Mouse (Mus musculus): ENCODE data around the gene Gimap7.
"Not testable (repeated sequence)": the region's sequence is repeated elsewhere in the genome, so short reads cannot be mapped to it uniquely, and the experiment has no call there.

Gimap7 gene

GRCm38 (mm10) chr6:48718455-48718854 is at the start of gene Gimap7, which contains the start of gene Gm28053:
Gimap7 (plus strand) TSS chr6:48718621.
Gm28053 (plus strand) TSS chr6:48718607.
- ATAC-seq (ENCODE audit: insufficient number of reproducible peaks, low FRiP score, low TSS enrichment): no peak

- ATAC-seq (ENCODE audit: insufficient number of reproducible peaks, low FRiP score, low TSS enrichment): no peak
These were observed 48.9 kb upstream of the Gimap7 start for GRCm38 (mm10) chr6:48669446-48669969.

DNA sequence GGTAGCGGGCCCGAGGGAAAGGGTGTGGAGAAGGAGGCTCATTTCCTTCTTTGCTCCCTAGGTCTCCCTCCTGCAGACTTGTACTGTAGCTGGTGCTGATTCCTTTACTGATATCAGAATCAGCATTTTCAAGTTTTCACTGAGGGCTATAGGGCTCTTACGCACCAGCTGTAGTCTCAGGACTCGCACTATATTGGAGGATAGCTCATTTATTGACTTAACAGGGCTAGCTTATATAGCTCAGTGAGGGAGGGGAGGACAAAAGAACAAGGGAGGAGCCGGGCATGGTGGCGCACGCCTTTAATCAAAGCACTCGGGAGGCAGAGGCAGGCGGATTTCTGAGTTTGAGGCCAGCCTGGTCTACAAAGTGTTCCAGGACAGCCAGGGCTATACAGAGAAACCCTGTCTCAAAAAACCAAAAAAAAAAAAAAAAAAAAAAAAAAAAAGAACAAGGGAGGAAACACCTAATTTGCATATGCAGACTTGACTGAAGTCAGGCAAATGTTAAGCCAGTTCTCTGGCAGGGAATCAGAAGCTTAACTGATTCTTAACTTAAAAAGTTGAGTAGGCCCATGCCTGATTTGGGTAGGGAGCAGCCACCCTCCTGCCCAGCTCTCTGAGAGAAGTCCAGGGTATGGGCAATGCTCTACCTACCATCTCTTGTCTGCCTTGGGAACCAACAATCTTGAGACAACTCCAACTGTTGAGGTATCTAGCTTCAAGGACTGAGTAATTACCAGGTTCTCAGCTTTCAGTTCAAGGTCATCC is 43.9 kb upstream of the Gimap7 start:
- ATAC-seq (ENCODE audit: insufficient number of reproducible peaks, low FRiP score, low TSS enrichment): no peak

DNA sequence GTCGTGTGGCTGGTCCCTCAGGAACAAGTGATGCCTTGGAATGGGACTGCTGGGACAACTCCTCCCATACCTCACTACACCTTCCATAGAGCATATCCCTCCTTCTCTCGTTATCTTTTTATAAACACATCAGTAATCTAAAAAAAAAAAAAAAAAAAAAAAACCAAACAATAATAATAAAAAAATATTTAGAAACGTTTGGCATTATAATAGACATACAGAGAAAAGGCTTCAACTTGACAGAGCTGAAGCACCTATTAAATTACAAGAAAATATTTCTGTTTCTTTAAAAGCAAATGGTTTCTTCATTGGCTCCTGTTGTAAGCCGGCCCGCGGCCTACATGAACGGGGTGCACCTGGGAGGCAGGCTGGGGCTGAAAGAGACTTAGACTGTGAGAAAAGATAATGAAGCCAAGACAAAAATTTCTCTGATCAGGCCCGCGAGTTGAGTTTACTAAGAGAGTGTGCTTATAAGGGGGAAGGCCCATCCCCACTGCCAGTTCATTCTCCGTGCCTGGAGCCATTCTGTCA is 43.0 kb upstream of the Gimap7 start:
- no peak for ATAC-seq (ENCODE audit: insufficient number of reproducible peaks, low FRiP score, low TSS enrichment)

DNA sequence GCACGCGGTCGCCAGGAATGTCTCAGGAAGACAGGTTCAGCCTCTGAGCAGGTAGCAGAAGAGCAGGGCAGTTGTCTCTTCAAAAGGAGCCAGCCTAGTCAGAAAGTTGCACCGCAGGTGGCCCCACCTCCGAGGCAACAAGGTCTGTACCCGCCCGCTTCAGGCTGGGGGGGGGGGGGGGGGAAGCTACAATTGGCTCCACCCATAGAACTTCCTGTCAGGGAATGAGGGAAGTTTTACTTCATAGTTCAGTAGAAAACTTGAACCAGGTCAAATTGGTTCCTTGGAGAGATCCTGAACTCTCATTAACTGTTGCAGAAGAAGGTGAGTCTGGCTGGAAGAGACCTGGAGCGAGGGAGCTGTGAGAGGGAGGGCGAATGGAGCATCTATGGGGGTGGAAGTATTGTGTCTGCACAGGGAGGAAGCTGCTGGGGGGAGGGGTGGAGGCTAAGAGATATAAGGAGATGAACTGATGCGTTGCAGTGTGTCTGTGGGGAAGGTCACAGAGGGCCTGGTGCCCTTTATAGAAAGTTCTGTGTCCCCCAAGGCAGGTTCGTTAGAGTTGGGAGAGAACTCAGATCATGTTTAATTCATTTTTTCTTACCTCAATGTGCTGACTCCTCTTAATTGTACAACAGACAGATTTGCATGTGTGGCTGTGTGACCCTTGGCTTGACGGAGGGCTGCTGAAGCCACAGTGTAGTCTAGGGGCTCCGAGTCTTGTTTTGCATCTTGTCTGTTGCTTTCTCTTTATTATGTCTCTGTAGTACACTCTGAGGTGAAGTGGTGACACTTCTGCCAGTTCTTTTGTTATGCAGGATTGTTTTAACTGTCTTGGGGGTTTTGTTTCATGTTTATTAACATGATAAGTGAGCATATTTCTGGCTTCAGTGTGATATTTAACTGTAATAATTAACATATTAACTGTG is 42.2 kb upstream of the Gimap7 start, which contains the start of gene Gimap9:
Gene Gimap9, plus strand, starts transcription at position 199 of the 929 bp plus-strand sequence.
- ATAC-seq (ENCODE audit: insufficient number of reproducible peaks, low FRiP score, low TSS enrichment): no peak

DNA sequence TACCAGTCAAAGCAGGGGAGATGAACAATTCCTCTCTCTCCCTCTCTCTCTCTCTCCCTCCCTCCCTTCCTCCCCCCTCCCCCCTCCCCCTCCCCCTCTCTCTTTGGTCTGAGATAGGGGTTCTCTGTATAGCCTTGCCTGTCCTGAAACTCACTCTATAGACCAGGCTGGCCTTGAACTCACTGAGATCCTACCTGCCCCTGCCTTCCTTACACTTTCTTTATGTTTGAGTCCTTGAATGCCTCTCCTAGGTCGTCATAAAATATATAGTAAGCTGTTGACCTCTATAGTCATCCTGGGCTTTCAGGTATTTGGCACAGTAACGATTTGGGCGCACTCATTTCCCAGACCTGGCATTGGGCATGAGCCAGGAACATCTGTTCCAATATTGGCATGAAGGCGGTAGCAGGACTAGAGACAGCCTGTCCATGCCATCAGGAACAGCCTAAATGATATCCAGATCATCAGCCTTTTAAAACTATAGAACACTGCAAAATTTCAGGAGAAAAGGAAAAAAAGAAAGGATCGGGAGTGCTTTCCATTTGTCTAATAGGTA is 41.5 kb upstream of the Gimap7 start:
- no peak for ATAC-seq (ENCODE audit: insufficient number of reproducible peaks, low FRiP score, low TSS enrichment)

- no peak for ATAC-seq (ENCODE audit: insufficient number of reproducible peaks, low FRiP score, low TSS enrichment)
These were observed 40.7 kb upstream of the Gimap7 start for GRCm38 (mm10) chr6:48677492-48678345.

DNA sequence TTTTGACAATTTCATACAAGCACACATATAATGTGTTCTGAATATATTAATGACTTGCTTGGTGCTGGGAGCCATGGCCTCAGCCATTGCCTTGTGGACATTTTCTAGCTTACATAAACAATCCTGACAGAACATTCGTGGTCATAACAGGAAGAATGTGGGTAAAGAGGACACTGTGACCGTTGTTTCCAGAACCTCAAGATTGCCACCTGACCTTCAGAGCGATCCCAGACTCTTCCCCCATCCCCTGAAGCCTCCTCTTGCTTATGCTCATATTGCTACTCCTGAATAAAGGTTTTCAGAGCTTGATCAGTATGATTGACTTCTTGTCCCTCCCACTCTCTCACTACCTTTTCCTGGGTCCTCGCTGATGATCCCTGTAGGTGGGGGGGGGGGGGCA is 40.0 kb upstream of the Gimap7 start:
- no peak for ATAC-seq (ENCODE audit: insufficient number of reproducible peaks, low FRiP score, low TSS enrichment)

- no peak for ATAC-seq (ENCODE audit: insufficient number of reproducible peaks, low FRiP score, low TSS enrichment)
These were observed 38.7 kb upstream of the Gimap7 start for GRCm38 (mm10) chr6:48679701-48680100.

GRCm38 (mm10) chr6:48680421-48680820 is 38.0 kb upstream of the Gimap7 start:
- no peak for ATAC-seq (ENCODE audit: insufficient number of reproducible peaks, low FRiP score, low TSS enrichment)

DNA sequence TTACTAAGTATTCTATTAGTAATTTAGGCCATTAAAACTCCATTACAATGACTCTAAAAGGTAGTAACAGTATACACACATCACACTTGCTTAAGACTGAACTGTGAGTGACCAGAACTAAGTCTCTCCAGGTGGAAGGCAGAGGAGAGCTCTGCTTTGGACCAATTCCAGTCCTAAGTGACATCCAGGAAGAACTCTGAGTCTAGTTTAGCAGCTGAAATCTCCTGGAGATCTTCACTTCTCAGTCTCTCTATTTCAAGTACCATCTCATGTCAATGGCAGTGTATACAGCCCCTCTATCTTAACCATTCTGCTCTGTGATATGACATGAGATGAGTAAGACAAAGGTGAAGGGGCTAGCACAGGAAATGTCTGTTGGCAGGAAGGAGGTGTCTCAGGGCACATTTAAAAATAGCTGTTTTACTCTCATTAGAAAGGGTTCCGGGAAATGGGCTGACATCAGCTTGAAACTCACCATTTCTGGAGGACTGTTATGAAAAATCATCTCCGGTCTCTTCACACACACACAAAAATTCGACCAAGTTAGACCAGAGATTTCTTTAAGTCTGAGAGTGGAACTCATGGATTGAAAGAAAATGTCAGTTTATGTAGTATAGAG is 36.8 kb upstream of the Gimap7 start:
- ATAC-seq (ENCODE audit: insufficient number of reproducible peaks, low FRiP score, low TSS enrichment): no peak

DNA sequence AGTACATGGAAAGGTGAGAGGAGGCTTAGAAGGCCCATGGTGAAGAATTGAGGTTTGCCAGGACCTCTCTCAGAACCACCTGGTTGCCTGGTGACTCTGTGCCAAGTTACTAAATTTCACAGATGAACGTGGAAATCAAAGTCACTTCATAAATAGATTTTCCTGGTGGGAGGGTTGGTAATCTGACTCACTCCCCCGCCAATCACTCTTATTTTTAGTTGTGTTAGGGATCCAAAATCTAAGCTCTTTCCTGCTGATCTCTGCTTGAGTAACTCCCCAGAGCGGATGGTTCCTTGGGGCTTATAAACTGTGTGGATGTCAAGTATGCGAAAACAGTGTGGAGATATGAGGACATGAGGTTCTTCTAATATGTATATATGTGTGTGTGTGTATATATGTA is 36.1 kb upstream of the Gimap7 start:
- ATAC-seq (ENCODE audit: insufficient number of reproducible peaks, low FRiP score, low TSS enrichment): no peak

GRCm38 (mm10) chr6:48683263-48683821 is 35.1 kb upstream of the Gimap7 start:
- not testable (repeated sequence) for ATAC-seq (ENCODE audit: insufficient number of reproducible peaks, low FRiP score, low TSS enrichment)

GRCm38 (mm10) chr6:48684319-48684718 is 34.1 kb upstream of the Gimap7 start, which contains the start of gene Gimap4:
Gimap4 (plus strand) TSS chr6:48684549.
- no peak for ATAC-seq (ENCODE audit: insufficient number of reproducible peaks, low FRiP score, low TSS enrichment)

GRCm38 (mm10) chr6:48684806-48685205 is 33.6 kb upstream of the Gimap7 start:
- no peak for ATAC-seq (ENCODE audit: insufficient number of reproducible peaks, low FRiP score, low TSS enrichment)

GRCm38 (mm10) chr6:48685251-48685650 is 33.2 kb upstream of the Gimap7 start:
- no peak for ATAC-seq (ENCODE audit: insufficient number of reproducible peaks, low FRiP score, low TSS enrichment)

- ATAC-seq (ENCODE audit: insufficient number of reproducible peaks, low FRiP score, low TSS enrichment): no peak
These were observed 32.4 kb upstream of the Gimap7 start for GRCm38 (mm10) chr6:48685694-48686665.

GRCm38 (mm10) chr6:48687077-48687476 is 31.3 kb upstream of the Gimap7 start:
- no peak for ATAC-seq (ENCODE audit: insufficient number of reproducible peaks, low FRiP score, low TSS enrichment)
